Mouse (Mus musculus) heart, embryonic 16.5 days (tissue): ENCODE measurements around the gene Tyw5. TPM values are rescaled to one million over a fixed set of nuclear protein-coding genes. Genes with fewer than 3 reads are reported as not detected.

Experiments used
- ATAC-seq: fragments of 200-750 bp; cut with Nextera tagmentation; replicated peaks from 2 replicates; pipeline ENCODE4 v1.8.0; 2017; ENCODE audit warnings: moderate number of reproducible peaks; ENCODE audit not compliant: insufficient read depth, low FRiP score; ENCODE audit errors: extremely low read depth
- H3K27ac ChIP-seq: fragments of 300-500 bp; sonication (generic); 2 replicates; pipeline ENCODE4 v1.5.1; 2014; ENCODE audit warnings: mild to moderate bottlenecking, low read length, control low read depth, moderate library complexity
- H3K27me3 ChIP-seq: fragments of 300-500 bp; sonication (generic); 2 replicates; pipeline ENCODE4 v1.6.1; 2014; ENCODE audit warnings: low read length, mixed read lengths; ENCODE audit not compliant: control insufficient read depth, insufficient read depth
- H3K36me3 ChIP-seq: fragments of 300-500 bp; sonication (generic); 2 replicates; pipeline ENCODE4 v1.6.1; 2014; ENCODE audit not compliant: control insufficient read depth, insufficient read depth
- H3K4me1 ChIP-seq: fragments of 300-500 bp; sonication (generic); 2 replicates; pipeline ENCODE4 v1.6.1; 2014; ENCODE audit warnings: low read length, mixed read lengths; ENCODE audit not compliant: control insufficient read depth, insufficient read depth
- H3K4me2 ChIP-seq: fragments of 300-500 bp; sonication (generic); 2 replicates; pipeline ENCODE4 v1.6.1; 2014; ENCODE audit warnings: low read depth, mild to moderate bottlenecking, control low read depth, low read length
- H3K4me3 ChIP-seq: fragments of 300-500 bp; sonication (generic); 2 replicates; pipeline ENCODE4 v1.5.1; 2014; ENCODE audit warnings: mild to moderate bottlenecking, control low read depth, low read length
- H3K9ac ChIP-seq: fragments of 300-500 bp; sonication (generic); 2 replicates; pipeline ENCODE4 v1.6.1; 2014; ENCODE audit warnings: low read length, control low read depth
- H3K9me3 ChIP-seq: fragments of 300-500 bp; sonication (generic); replicated peaks from 2 replicates; pipeline ENCODE4 v1.6.1; 2016; ENCODE audit warnings: low read length; ENCODE audit not compliant: control insufficient read depth
- WGBS: fragments of 180-500 bp; shearing (Covaris S2); extraction: QIAGEN DNeasy Blood & Tissue Kit; methylation state at CpG from one replicate; pipeline ENCODE4 v1.1.7; 2014; 5-methylcytosine and 5-hydroxymethylcytosine counted together
- polyA plus RNA-seq: library from polyadenylated mRNA; unstranded; fragments of >200 nt; fragmentation: Nextera tagmentation; extraction: Ambion mirVana; gene quantifications from 2 replicates; pipeline ENCODE4 v1.2.1, GENCODE M21; 2015

The Tyw5 gene
- polyA plus RNA-seq, 1 experiment from 2014 or later: 18.3 TPM

DNA sequence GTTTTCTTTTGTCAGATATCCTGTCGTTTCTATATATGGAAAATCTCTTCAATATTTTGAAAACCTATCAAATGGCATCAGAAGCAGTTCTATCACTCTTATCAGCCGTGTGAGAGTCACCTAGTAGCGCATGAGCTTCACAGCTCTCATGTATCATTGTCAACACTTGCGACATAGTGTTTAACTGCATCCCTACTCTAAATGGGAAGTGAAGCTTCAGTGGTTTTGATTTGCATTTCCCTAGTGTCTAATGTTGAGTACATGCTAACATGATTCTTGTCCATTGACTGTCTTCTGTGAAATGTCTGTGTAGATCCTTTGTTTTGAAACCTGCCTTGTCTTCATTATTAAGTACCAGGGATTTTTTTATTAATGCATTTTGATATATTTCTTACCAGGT is 36.5 kb downstream of the Tyw5 start:
- Histone ChIP-seq H3K4me1 (no peaks in the 10 kb centered on the region), H3K4me2 (no peak overlapping the region), H3K4me3 (no peak overlapping the region), H3K36me3 (no peaks in the 10 kb centered on the region), H3K9ac (no peak overlapping the region), H3K9me3 (no peaks in the 10 kb centered on the region), H3K27me3 (no peaks in the 10 kb centered on the region), H3K27ac (no peak overlapping the region)
- no peak for ATAC-seq
- WGBS: 62% methylated on average over 4 of the region's 4 CpGs

DNA sequence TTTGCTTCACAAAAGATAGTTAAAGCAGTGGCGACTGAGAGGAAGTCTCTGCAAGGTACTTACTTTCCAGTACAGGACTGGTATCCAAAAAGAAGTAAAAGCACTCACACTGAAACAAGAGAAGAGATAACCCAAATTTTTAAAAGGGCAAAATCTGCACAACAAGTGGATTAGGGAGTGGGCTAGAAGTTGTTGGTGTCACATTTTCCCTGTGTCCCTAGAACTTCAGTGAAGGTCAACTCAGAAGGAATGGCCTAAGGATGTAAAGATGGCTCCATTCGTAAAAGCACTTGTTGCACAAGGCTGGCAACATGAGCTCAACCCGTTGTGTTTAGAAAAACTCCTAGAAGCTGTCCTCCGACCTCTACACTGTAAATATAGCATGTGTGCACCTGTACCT is 37.8 kb downstream of the Tyw5 start:
- Histone ChIP-seq H3K27me3 (no peaks in the 10 kb centered on the region), H3K27ac (no peak overlapping the region), H3K4me1 (no peaks in the 10 kb centered on the region), H3K4me2 (no peak overlapping the region), H3K4me3 (no peak overlapping the region), H3K9me3 (no peaks in the 10 kb centered on the region), H3K36me3 (no peaks in the 10 kb centered on the region), H3K9ac (no peak overlapping the region)
- ATAC-seq: no peak
- 77% methylated on average over 4 of the region's 4 CpGs for WGBS

DNA sequence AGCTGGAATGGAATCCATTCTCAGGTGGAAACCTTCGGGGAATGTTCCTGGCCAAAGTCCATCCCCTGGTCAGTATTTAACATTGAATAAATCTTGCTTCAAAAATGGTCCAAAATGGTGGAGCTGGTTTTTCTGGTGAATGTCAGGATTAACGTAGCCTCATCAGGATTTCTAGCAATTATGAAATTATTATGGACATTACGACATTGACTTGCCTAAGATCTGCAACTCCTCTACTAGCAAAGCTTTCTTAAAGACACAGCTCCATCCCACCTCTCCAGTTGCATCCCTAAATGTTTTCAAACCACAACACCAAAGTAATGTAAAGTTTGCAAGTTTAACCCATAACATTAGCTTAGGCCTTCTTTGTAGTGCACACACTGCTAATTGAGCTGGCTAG is 39.5 kb downstream of the Tyw5 start:
- Histone ChIP-seq H3K27me3 (no peaks in the 10 kb centered on the region), H3K4me1 (no peaks in the 10 kb centered on the region), H3K9me3 (no peaks in the 10 kb centered on the region), H3K4me2 (no peak overlapping the region), H3K36me3 (no peaks in the 10 kb centered on the region), H3K4me3 (no peak overlapping the region), H3K9ac (no peak overlapping the region), H3K27ac (no peak overlapping the region)
- 92% methylated on average over 3 of the region's 3 CpGs for WGBS
- ATAC-seq: no peak

DNA sequence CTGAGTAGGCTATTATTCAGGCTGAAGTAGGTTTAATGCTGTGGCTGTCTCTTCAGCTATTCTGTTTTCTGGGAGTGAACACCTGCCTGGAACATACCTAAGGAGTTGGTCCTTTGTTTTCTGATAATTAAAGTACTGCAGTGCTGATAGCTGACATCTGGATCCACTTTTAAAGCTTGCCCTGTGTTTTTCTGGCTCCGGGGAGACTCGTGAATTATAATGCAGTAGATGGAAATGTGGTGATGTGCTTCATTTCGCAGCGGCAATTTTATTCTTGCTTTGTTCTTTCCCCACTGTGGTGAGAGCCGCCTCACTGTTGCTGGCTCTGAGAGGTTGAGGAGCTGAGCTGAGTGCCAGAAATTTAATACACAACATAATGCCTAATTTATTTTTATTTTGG is 48.4 kb downstream of the Tyw5 start:
- Histone ChIP-seq H3K4me3 (no peak overlapping the region), H3K4me2 (no peak overlapping the region), H3K9me3 (no peaks in the 10 kb centered on the region), H3K4me1 (no peaks in the 10 kb centered on the region), H3K36me3 (no peaks in the 10 kb centered on the region), H3K9ac (no peak overlapping the region), H3K27ac (no peak overlapping the region), H3K27me3 (no peaks in the 10 kb centered on the region)
- 74% methylated on average over 5 of the region's 5 CpGs for WGBS
- no peak for ATAC-seq

DNA sequence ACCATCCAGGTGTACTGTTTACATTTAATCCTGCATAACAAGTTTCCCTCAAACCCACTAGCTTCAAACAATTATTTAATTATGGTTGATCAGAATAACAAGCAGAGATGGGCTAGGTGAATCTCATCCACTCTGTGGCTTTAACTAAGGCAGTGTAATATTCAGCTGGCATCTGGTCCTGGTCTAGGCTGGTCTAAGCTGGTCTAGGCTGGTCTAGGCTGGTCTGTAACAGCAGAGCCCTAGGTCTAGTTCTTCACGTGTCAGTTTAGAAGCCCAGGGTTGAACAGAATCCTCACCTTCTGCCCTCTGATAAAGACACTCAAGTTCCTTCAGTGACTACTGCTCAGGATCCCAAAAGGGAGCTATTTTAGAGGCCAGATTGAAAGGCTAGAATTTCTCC is 55.0 kb downstream of the Tyw5 start:
- Histone ChIP-seq H3K9ac (no peak overlapping the region), H3K4me2 (no peak overlapping the region), H3K4me1 (no peaks in the 10 kb centered on the region), H3K27ac (no peak overlapping the region), H3K36me3 (no peaks in the 10 kb centered on the region), H3K4me3 (no peak overlapping the region), H3K27me3 (no peaks in the 10 kb centered on the region), H3K9me3 (no peaks in the 10 kb centered on the region)
- ATAC-seq: no peak
- 45% methylated on average over 1 of the region's 1 CpGs for WGBS

DNA sequence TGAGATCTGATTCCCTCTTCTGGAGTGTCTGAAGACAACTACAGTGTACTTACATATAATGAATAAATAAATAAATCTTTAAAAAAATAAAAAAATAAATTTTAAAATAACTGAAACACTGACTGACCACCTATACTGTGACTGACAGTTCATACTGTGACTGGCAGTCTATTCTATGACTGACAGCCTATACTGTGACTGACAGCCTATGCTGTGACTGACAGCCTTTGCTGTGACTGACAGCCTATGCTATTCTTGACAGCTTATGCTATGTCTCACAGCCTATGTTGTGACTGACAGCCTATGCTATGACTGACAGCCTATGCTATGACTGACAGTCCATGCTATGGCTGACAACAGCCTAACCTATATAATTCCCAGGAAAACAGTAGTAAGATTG is 59.4 kb downstream of the Tyw5 start:
- Histone ChIP-seq H3K9ac (no peak overlapping the region), H3K4me1 (no peaks in the 10 kb centered on the region), H3K36me3 (no peaks in the 10 kb centered on the region), H3K27me3 (no peaks in the 10 kb centered on the region), H3K4me3 (no peak overlapping the region), H3K27ac (no peak overlapping the region), H3K9me3 (no peaks in the 10 kb centered on the region), H3K4me2 (no peak overlapping the region)
- no peak for ATAC-seq

DNA sequence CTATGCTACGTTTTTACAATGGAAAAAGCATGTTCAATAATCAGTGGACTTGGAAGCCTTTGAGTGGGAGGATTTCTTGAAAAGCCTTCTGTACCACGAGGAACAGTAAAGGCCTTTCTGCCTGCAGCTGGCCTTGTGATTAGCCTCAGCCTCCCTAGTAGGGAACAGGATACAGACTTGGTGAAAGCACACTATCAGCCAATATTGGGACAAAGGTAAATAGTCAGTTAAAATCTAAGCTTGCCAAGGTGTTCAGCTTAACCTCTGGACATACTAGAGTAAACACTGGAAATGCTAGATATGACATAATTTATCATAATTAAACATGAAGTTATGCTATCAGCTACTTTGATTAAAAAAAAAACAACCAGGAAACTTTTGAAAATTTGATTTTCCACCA is 65.7 kb downstream of the Tyw5 start:
- no peak overlapping the region for H3K9ac ChIP-seq
- no peak overlapping the region for H3K4me3 ChIP-seq
- ATAC-seq: no peak
- no peaks in the 10 kb centered on the region for H3K9me3 ChIP-seq
- no peaks in the 10 kb centered on the region for H3K4me1 ChIP-seq
- H3K36me3 ChIP-seq: no peaks in the 10 kb centered on the region
- no peak overlapping the region for H3K4me2 ChIP-seq
- H3K27me3 ChIP-seq: no peaks in the 10 kb centered on the region
- 38% methylated on average over 2 of the region's 2 CpGs for WGBS
- H3K27ac ChIP-seq: no peak overlapping the region

DNA sequence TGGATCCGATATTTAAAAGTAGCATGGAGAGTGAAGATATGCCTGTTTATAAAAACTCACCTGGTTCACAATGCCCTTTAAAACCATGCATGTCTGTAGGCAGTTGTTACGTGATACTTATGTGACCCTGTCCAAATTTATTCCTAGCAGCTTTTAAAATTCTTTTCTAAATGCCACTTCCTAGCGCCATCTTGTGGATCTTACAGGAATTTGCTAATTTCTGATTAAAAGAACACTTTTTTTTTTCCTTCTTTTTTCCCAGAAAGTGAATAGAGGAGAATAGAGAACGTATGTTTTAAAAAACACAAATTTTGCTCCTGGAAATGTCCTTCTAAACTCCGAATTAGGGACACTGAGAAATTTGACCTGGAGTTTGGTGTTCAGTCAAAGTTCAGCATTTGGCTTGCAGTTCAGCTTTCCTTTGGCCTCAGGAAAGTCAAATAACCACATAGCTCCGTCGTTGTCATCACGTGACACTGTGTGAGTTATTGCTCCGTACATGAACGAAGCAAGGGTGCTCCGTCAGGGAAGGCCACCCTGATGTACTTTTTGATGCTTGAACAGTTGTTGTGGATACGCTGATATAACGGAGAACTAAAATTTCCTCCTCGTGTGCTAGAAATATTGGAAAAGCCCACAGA is 67.6 kb downstream of the Tyw5 start:
- 46% methylated on average over 14 of the region's 14 CpGs for WGBS
- no peak for ATAC-seq
- no peak overlapping the region for H3K27ac ChIP-seq
- no peaks in the 10 kb centered on the region for H3K9me3 ChIP-seq
- no peaks in the 10 kb centered on the region for H3K27me3 ChIP-seq
- no peak overlapping the region for H3K9ac ChIP-seq
- no peaks in the 10 kb centered on the region for H3K4me1 ChIP-seq
- no peak overlapping the region for H3K4me3 ChIP-seq
- H3K4me2 ChIP-seq: no peak overlapping the region
- no peaks in the 10 kb centered on the region for H3K36me3 ChIP-seq
